Mouse (Mus musculus) limb, embryonic 12.5 days (tissue): ENCODE measurements at regions not wholly inside any gene's neighbourhood (a gene's known extent, or its start where the extent isn't known, plus 50 kb on each side); places are given as distances from the start of the nearest gene placed in this dataset.

Experiments
- ATAC-seq: fragments of 200-750 bp; cut with Nextera tagmentation; 2 replicates; pipeline ENCODE4 v1.8.0; 2017; ENCODE audit warnings: low read depth, moderate TSS enrichment; ENCODE audit not compliant: insufficient number of reproducible peaks, insufficient read depth, low FRiP score, low TSS enrichment
- H3K27ac ChIP-seq: fragments of 300-500 bp; sonication (generic); 2 replicates; pipeline ENCODE4 v1.5.1; 2016; ENCODE audit warnings: mild to moderate bottlenecking, moderate library complexity
- H3K27me3 ChIP-seq: fragments of 300-500 bp; sonication (generic); 2 replicates; pipeline ENCODE4 v1.6.1; 2016; ENCODE audit warnings: mild to moderate bottlenecking, moderate library complexity
- H3K36me3 ChIP-seq: fragments of 300-500 bp; sonication (generic); 2 replicates; pipeline ENCODE4 v1.6.1; 2016; ENCODE audit warnings: mild to moderate bottlenecking, moderate library complexity
- H3K4me1 ChIP-seq: fragments of 300-500 bp; sonication (generic); replicated peaks from 2 replicates; pipeline ENCODE4 v1.6.1; 2016
- H3K4me2 ChIP-seq: fragments of 300-500 bp; sonication (generic); 2 replicates; pipeline ENCODE4 v1.6.1; 2016; ENCODE audit warnings: mild to moderate bottlenecking, moderate library complexity
- H3K4me3 ChIP-seq: fragments of 300-500 bp; sonication (generic); replicated peaks from 2 replicates; pipeline ENCODE4 v1.5.1; 2016; ENCODE audit warnings: mild to moderate bottlenecking
- H3K9ac ChIP-seq: fragments of 300-500 bp; sonication (generic); replicated peaks from 2 replicates; pipeline ENCODE4 v1.6.1; 2016; ENCODE audit warnings: mild to moderate bottlenecking, moderate library complexity
- H3K9me3 ChIP-seq: fragments of 300-500 bp; sonication (generic); 2 replicates; pipeline ENCODE4 v1.6.1; 2016; ENCODE audit warnings: mild to moderate bottlenecking, moderate library complexity
- WGBS: fragments of 180-500 bp; shearing (Covaris S2); methylation state at CpG from one replicate; pipeline ENCODE4 v1.1.7; 2016; 5-methylcytosine and 5-hydroxymethylcytosine counted together

- Histone ChIP-seq H3K4me1 (peaks cover 18% of the 10 kb centered on the region), H3K36me3 (no peaks in the 10 kb centered on the region), H3K9ac (no peak overlapping the region), H3K9me3 (no peaks in the 10 kb centered on the region), H3K4me2 (no peak overlapping the region), H3K4me3 (no peak overlapping the region), H3K27me3 (peaks cover 25% of the 10 kb centered on the region), H3K27ac (no peak overlapping the region)
- no peak for ATAC-seq
- 67% methylated on average over 4 of the region's 4 CpGs for WGBS
These were observed 236.4 kb downstream of the Ttc32 start for GRCm38 (mm10) chr12:9266221-9266620.

GRCm38 (mm10) chr12:9271484-9271883 lies 241.7 kb downstream of the Ttc32 start:
- Histone ChIP-seq H3K4me1 (peaks cover 14% of the 10 kb centered on the region), H3K36me3 (no peaks in the 10 kb centered on the region), H3K9me3 (no peaks in the 10 kb centered on the region), H3K9ac (no peak overlapping the region), H3K27me3 (peaks cover 14% of the 10 kb centered on the region), H3K27ac (peak overlapping the region; percentile 31; the same call in 1 of the 2 replicates), H3K4me3 (no peak overlapping the region), H3K4me2 (no peak overlapping the region)
- peak; percentile 63; the same call in 1 of the 2 replicates for ATAC-seq
- WGBS: 38% methylated on average over 2 of the region's 2 CpGs

- H3K27ac ChIP-seq: no peak overlapping the region
- no peak overlapping the region for H3K4me3 ChIP-seq
- no peak for ATAC-seq
- H3K9ac ChIP-seq: no peak overlapping the region
- no peaks in the 10 kb centered on the region for H3K36me3 ChIP-seq
- no peak overlapping the region for H3K4me2 ChIP-seq
- no peaks in the 10 kb centered on the region for H3K9me3 ChIP-seq
- H3K4me1 ChIP-seq: peaks cover 19% of the 10 kb centered on the region
- 36% methylated on average over 1 of the region's 1 CpGs for WGBS
- H3K27me3 ChIP-seq: peaks cover 15% of the 10 kb centered on the region
These were observed 244.4 kb downstream of the Ttc32 start for GRCm38 (mm10) chr12:9274181-9274580.

- Histone ChIP-seq H3K36me3 (no peaks in the 10 kb centered on the region), H3K4me3 (no peak overlapping the region), H3K4me2 (no peak overlapping the region), H3K4me1 (peaks cover 24% of the 10 kb centered on the region), H3K27me3 (peaks cover 16% of the 10 kb centered on the region), H3K9ac (no peak overlapping the region), H3K9me3 (no peaks in the 10 kb centered on the region), H3K27ac (no peak overlapping the region)
- no peak for ATAC-seq
- 41% methylated on average over 7 of the region's 7 CpGs for WGBS
These were observed 245.9 kb downstream of the Ttc32 start for GRCm38 (mm10) chr12:9275697-9276096.

GRCm38 (mm10) chr12:9278735-9279134 lies 248.9 kb downstream of the Ttc32 start:
- no peak for ATAC-seq
- no peak overlapping the region for H3K9ac ChIP-seq
- H3K27ac ChIP-seq: no peak overlapping the region
- WGBS: 33% methylated on average over 5 of the region's 5 CpGs
- H3K27me3 ChIP-seq: peaks cover 20% of the 10 kb centered on the region
- H3K4me1 ChIP-seq: peaks cover 18% of the 10 kb centered on the region
- H3K4me2 ChIP-seq: no peak overlapping the region
- H3K36me3 ChIP-seq: no peaks in the 10 kb centered on the region
- no peak overlapping the region for H3K4me3 ChIP-seq
- no peaks in the 10 kb centered on the region for H3K9me3 ChIP-seq

GRCm38 (mm10) chr12:9279893-9280605 lies 250.3 kb downstream of the Ttc32 start:
- WGBS: 34% methylated on average over 5 of the region's 5 CpGs
- peak; percentile 68 for ATAC-seq
- peak overlapping the region; percentile 56 for H3K27ac ChIP-seq

GRCm38 (mm10) chr12:9287271-9287670 lies 257.5 kb downstream of the Ttc32 start:
- H3K4me3 ChIP-seq: no peak overlapping the region
- 0 out of 2 replicates have a peak, but pooled peaks cover 2% of the 10 kb centered on the region for H3K4me1 ChIP-seq
- no peak overlapping the region for H3K9ac ChIP-seq
- no peaks in the 10 kb centered on the region for H3K9me3 ChIP-seq
- no peaks in the 10 kb centered on the region for H3K36me3 ChIP-seq
- WGBS: 91% methylated on average over 2 of the region's 2 CpGs
- H3K27me3 ChIP-seq: no peaks in the 10 kb centered on the region
- ATAC-seq: no peak
- no peak overlapping the region for H3K4me2 ChIP-seq
- no peak overlapping the region for H3K27ac ChIP-seq

More at GRCm38 (mm10) chr12:9279893-9280605, 250.3 kb downstream of the Ttc32 start:
- Histone ChIP-seq H3K9me3 (no peaks in the 10 kb centered on the region), H3K4me2 (no peak overlapping the region), H3K36me3 (no peaks in the 10 kb centered on the region), H3K27me3 (peaks cover 20% of the 10 kb centered on the region), H3K4me3 (no peak overlapping the region), H3K4me1 (peaks cover 20% of the 10 kb centered on the region), H3K9ac (no peak overlapping the region)

- Histone ChIP-seq H3K4me2 (no peak overlapping the region), H3K9ac (no peak overlapping the region), H3K36me3 (no peaks in the 10 kb centered on the region), H3K27me3 (no peaks in the 10 kb centered on the region), H3K4me1 (no peaks in the 10 kb centered on the region), H3K27ac (no peak overlapping the region), H3K9me3 (no peaks in the 10 kb centered on the region), H3K4me3 (no peak overlapping the region)
- ATAC-seq: no peak
These were observed 262.9 kb downstream of the Ttc32 start for GRCm38 (mm10) chr12:9292656-9293055.

GRCm38 (mm10) chr12:9295211-9295610 lies 265.4 kb downstream of the Ttc32 start:
- no peak overlapping the region for H3K4me2 ChIP-seq
- no peak overlapping the region for H3K27ac ChIP-seq
- 85% methylated on average over 3 of the region's 3 CpGs for WGBS
- H3K4me3 ChIP-seq: no peak overlapping the region
- no peaks in the 10 kb centered on the region for H3K9me3 ChIP-seq
- no peak overlapping the region for H3K9ac ChIP-seq
- no peak for ATAC-seq
- no peaks in the 10 kb centered on the region for H3K27me3 ChIP-seq
- H3K4me1 ChIP-seq: no peaks in the 10 kb centered on the region
- H3K36me3 ChIP-seq: no peaks in the 10 kb centered on the region

GRCm38 (mm10) chr12:9298848-9299655 lies 269.3 kb downstream of the Ttc32 start:
- Histone ChIP-seq H3K4me3 (no peak overlapping the region), H3K27ac (no peak overlapping the region), H3K9ac (no peak overlapping the region), H3K9me3 (no peaks in the 10 kb centered on the region), H3K27me3 (no peaks in the 10 kb centered on the region), H3K4me2 (no peak overlapping the region), H3K36me3 (no peaks in the 10 kb centered on the region), H3K4me1 (no peaks in the 10 kb centered on the region)
- WGBS: 46% methylated on average over 5 of the region's 5 CpGs
- no peak for ATAC-seq

- H3K36me3 ChIP-seq: no peaks in the 10 kb centered on the region
- H3K4me1 ChIP-seq: no peaks in the 10 kb centered on the region
- no peaks in the 10 kb centered on the region for H3K27me3 ChIP-seq
- no peaks in the 10 kb centered on the region for H3K9me3 ChIP-seq
- ATAC-seq: no peak
- no peak overlapping the region for H3K4me2 ChIP-seq
- no peak overlapping the region for H3K9ac ChIP-seq
- H3K4me3 ChIP-seq: no peak overlapping the region
- H3K27ac ChIP-seq: no peak overlapping the region
- 78% methylated on average over 2 of the region's 2 CpGs for WGBS
These were observed 265.8 kb upstream of the Osr1 start for GRCm38 (mm10) chr12:9304146-9304545.
